Mouse (Mus musculus): ENCODE results near the gene Emcn. TPM values are rescaled to one million over a fixed set of nuclear protein-coding genes. Genes with fewer than 3 reads are reported as not detected.

Emcn gene
- total and polyA plus RNA-seq, 2 experiments from 2014 or later: 7.2 to 9.4 TPM

DNA sequence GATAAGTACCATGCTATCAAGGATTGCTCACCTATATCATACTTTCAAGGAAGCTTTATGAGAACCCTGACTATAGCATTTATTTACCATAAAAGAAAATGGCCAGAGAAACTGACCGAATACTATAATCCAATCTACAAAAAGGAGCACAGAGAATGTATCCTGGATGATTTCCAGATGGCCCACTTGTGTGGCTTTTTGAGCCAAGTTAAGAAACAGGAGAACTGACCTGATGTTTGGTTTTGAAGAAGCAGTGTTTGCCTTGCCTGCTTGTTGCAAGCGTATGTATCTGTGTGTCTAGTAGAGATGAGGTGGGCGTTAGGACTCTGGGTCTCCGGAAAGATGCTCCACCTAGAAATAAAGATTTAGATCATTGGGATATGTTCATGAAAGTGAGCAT is 125.9 kb downstream of the Emcn start:
- ATAC-seq (no peak), DNase-seq (no peak)
- Histone ChIP-seq H3K4me1 (ENCODE audit: insufficient read depth) (no peaks in the 10 kb centered on the region), H3K36me3 (ENCODE audit: insufficient read depth) (no peaks in the 10 kb centered on the region), H3K4me3 (ENCODE audit: low read depth, low read length) (no peak overlapping the region), H3K4me2 (ENCODE audit: low read depth) (no peak overlapping the region), H3K9ac (no peak overlapping the region), H3K9me3 (ENCODE audit: low read length) (no peaks in the 10 kb centered on the region), H3K27me3 (ENCODE audit: insufficient read depth, low read length) (no peaks in the 10 kb centered on the region), H3K27ac (ENCODE audit: low read depth, low read length) (no peak overlapping the region)
- no peak for TF ChIP-seq CTCF (IDR thresholded peaks at IDR 0.05; ENCODE audit: low read depth)
- WGBS: 96% methylated on average over 4 of the region's 4 CpGs

DNA sequence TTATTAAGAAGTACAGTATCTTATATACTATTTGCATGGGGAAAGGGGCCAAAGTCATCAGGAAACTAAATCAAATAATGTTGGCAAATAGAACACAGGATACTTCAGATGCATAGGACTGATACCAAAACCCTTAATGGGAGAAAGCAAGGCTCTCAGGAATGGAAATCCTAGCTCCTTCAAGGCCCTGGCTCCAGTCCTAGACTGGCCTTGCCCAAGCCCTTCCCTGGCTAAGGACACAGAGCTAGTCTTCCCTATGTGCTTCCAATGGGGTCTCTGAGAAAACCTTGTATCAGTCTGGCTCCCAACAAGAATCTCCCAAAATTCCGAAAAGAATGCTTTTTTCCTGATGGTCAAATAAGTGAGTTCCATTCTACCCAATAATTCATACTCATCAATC is 126.5 kb downstream of the Emcn start:
- Histone ChIP-seq H3K27ac (ENCODE audit: low read depth, low read length) (no peak overlapping the region), H3K27me3 (ENCODE audit: insufficient read depth, low read length) (no peaks in the 10 kb centered on the region), H3K9me3 (ENCODE audit: low read length) (no peaks in the 10 kb centered on the region), H3K4me2 (ENCODE audit: low read depth) (no peak overlapping the region), H3K4me1 (ENCODE audit: insufficient read depth) (no peaks in the 10 kb centered on the region), H3K36me3 (ENCODE audit: insufficient read depth) (no peaks in the 10 kb centered on the region), H3K9ac (no peak overlapping the region), H3K4me3 (ENCODE audit: low read depth, low read length) (no peak overlapping the region)
- no peak for ATAC-seq
- 96% methylated on average over 1 of the region's 1 CpGs for WGBS
- TF ChIP-seq CTCF (IDR thresholded peaks at IDR 0.05; ENCODE audit: low read depth): no peak
- no peak for DNase-seq

DNA sequence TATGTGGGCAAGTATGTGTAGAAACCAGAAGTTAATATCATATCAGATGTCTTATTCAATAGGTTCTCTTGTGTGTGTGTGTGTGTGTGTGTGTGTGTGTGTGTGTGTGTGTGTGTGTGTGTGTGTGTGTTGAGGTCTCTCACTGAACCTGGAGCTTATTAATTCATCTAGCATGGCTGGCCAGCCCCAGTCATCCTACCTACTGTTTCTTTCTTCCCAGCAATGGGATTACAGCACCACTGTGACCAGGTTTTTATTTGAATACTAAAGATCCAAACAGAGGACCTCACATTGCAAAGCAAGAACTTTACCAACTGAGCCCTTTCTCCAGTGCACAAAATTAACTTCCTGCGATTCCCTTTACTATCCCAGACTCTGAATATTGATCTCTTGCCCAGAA is 131.3 kb downstream of the Emcn start:
- WGBS: 83% methylated on average over 1 of the region's 1 CpGs
- DNase-seq (no peak), ATAC-seq (no peak)
- Histone ChIP-seq H3K27me3 (ENCODE audit: insufficient read depth, low read length) (no peaks in the 10 kb centered on the region), H3K27ac (ENCODE audit: low read depth, low read length) (no peak overlapping the region), H3K36me3 (ENCODE audit: insufficient read depth) (no peaks in the 10 kb centered on the region), H3K9me3 (ENCODE audit: low read length) (no peaks in the 10 kb centered on the region), H3K9ac (no peak overlapping the region), H3K4me3 (ENCODE audit: low read depth, low read length) (no peak overlapping the region), H3K4me2 (ENCODE audit: low read depth) (no peak overlapping the region), H3K4me1 (ENCODE audit: insufficient read depth) (no peaks in the 10 kb centered on the region)
- TF ChIP-seq CTCF (IDR thresholded peaks at IDR 0.05; ENCODE audit: low read depth): no peak

DNA sequence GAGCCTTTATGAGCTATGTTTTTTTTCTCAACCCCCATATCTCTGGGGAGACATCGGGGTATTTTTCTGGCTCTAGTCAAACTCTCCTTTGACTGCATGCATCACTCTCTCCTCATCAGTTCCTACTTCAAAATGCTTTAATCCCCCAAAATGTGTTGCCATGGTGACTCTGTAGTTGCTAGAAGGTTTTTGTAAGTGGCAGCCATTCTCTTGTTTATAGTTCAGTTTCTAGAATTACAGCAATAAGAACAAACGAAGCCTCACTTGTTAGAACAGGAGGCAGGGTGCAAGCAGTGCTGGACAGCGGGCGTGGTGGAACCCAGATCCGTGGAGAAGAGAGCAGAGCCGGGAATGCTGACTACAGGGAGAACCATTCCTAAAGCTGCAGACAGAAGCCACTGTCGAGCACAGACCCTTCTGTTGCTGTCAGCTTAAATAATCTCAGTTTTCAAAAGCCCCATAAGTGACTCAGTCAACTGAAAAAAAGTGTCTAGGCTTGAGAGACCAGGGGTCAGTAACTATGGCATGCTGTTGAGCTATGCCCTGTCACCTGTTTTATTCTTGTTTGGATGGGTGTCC is 139.0 kb downstream of the Emcn start:
- peak; percentile 72 for ATAC-seq
- DNase-seq: peak; percentile 53
- Histone ChIP-seq H3K9me3 (ENCODE audit: low read length) (no peaks in the 10 kb centered on the region), H3K9ac (no peak overlapping the region), H3K27me3 (ENCODE audit: insufficient read depth, low read length) (no peaks in the 10 kb centered on the region), H3K4me3 (ENCODE audit: low read depth, low read length) (no peak overlapping the region), H3K27ac (ENCODE audit: low read depth, low read length) (peak overlapping the region; percentile 37; the same call in 1 of the 2 replicates), H3K4me1 (ENCODE audit: insufficient read depth) (no peaks in the 10 kb centered on the region; the same call in 1 of the 2 replicates), H3K4me2 (ENCODE audit: low read depth) (peak overlapping the region; percentile 1; the same call in 1 of the 2 replicates), H3K36me3 (ENCODE audit: insufficient read depth) (no peaks in the 10 kb centered on the region)
- 28% methylated on average over 7 of the region's 7 CpGs for WGBS
- no peak for TF ChIP-seq CTCF (IDR thresholded peaks at IDR 0.05; ENCODE audit: low read depth)

DNA sequence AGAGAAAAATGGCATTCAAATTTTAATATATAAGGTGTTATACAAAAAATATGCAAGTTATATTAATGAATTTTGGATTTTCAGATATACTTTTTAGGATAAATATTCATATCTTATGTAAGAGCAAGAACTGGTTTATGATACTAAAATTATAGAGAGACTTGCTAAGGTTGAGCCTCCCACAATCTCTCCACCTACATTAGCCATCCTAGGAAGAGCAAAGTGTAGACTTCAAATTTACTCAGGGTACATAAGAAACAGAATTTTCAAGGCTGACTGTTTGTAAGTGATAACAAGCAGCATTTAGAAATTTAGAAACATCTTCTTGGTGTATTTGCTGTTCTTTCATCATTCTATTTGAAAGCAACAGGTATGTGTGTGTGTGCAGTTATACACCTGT is 140.3 kb downstream of the Emcn start:
- no peak overlapping the region for H3K9ac ChIP-seq
- H3K27me3 ChIP-seq (ENCODE audit: insufficient read depth, low read length): no peaks in the 10 kb centered on the region
- no peak for DNase-seq
- H3K9me3 ChIP-seq (ENCODE audit: low read length): no peaks in the 10 kb centered on the region
- no peak for TF ChIP-seq CTCF (IDR thresholded peaks at IDR 0.05; ENCODE audit: low read depth)
- no peak for ATAC-seq
- H3K27ac ChIP-seq (ENCODE audit: low read depth, low read length): no peak overlapping the region
- no peaks in the 10 kb centered on the region; the same call in 1 of the 2 replicates for H3K4me1 ChIP-seq (ENCODE audit: insufficient read depth)
- H3K36me3 ChIP-seq (ENCODE audit: insufficient read depth): no peaks in the 10 kb centered on the region
- no peak overlapping the region for H3K4me3 ChIP-seq (ENCODE audit: low read depth, low read length)
- no peak overlapping the region for H3K4me2 ChIP-seq (ENCODE audit: low read depth)
